Mouse (Mus musculus) CD4-positive, CD25-positive, alpha-beta regulatory T cell, adult 4 months (primary cell): ENCODE measurements around the gene Rps6. TPM values are rescaled to one million over a fixed set of nuclear protein-coding genes. Genes with fewer than 3 reads are reported as not detected.
"Not testable (repeated sequence)": the region's sequence is repeated elsewhere in the genome, so short reads cannot be mapped to it uniquely, and the experiment has no call there.

ENCODE experiments used
- ATAC-seq: one replicate; pipeline ENCODE4 v1.8.0; 2017
- polyA plus RNA-seq, 2 experiments: library from polyadenylated mRNA; unstranded; fragments of 100-300 nt; shearing (Covaris generic); gene quantifications; one replicate each; pipeline ENCODE4 v1.2.1; 2017

Rps6 gene
- polyA plus RNA-seq, 2 experiments from 2014 or later, result 2,328 to 3,093 TPM

DNA sequence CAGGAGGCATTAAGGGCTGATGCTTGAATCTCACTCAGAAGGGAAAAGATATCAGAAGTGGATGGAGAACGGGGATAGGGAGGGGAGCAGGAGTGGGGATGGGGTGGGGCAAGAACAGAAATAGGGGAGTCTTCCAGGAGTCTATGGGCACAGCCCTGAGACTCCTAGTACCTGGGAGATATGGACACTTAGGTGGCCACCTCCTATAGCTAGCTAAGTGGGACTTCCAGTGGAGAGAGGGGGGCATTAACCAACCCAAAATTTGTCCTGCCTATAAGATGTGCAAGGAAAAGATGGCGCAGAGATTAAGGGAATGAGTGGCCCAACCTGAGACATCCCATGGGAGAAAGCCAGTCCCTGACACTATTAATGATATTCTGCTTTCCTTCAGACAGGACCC is 5.9 kb downstream of the Rps6 start:
- ATAC-seq, result no peak

- ATAC-seq, result no peak
Observed at GRCm38 (mm10) chr4:86847246-86847645, 10.0 kb downstream of the Rps6 start.

DNA sequence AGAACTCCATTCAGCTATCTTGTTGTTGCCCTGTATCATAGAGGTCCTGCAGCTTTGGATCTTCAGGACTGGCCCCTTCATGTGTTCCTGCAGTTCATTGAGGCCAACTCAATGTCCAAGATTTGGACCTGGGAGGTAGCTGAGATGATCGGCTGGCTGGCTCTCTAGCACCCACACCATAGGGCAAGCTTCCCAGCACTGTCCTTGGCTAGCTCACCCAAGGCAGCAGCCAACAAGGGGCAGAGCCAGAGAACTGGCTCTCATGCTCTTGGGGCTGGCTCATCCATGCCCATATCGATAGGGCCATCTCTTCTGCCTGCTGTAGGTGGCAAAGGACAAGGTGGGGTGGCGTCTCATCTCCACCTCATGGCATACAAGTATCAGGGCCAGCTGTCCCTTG is 11.8 kb downstream of the Rps6 start:
- no peak for ATAC-seq

DNA sequence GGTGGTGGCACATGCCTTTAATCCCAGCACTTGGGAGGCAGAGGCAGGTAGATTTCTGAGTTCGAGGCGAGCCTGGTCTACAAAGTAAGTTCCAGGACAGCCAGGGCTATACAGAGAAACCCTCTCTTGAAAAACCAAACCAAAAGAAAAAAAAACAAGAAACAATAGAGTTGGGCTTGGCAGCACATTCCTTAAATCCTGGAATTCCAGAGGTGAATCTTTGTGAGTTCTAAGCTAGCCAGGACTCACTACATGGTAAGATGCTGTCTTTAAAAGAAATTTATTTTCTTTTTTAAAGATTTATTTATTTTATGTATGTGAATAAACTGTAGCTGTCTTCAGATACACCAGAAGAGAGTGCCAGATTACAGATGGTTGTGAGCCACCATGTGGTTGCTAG is 16.1 kb downstream of the Rps6 start:
- ATAC-seq, result not testable (repeated sequence)

DNA sequence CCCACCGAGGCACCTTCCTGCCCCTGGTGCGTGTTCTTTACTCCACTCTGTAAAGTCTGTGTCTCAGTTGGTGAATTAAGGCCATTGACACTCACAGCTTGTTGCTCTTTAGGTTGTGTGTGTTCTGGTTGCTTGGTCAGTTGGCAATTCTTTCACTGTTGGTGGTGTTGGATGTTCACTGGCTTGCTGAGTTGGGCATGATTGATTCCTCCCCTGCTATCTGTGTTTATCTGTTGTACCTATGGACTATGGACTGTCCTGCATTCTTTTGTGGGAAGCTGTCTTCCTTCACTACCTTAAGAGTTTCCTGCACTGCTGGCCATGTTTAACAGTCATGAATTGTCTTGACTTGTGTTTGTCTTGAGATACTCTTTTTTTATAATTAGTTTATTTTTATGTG is 25.3 kb downstream of the Rps6 start:
- no peak for ATAC-seq

GRCm38 (mm10) chr4:86825143-86825542 is 32.1 kb downstream of the Rps6 start:
- no peak for ATAC-seq

DNA sequence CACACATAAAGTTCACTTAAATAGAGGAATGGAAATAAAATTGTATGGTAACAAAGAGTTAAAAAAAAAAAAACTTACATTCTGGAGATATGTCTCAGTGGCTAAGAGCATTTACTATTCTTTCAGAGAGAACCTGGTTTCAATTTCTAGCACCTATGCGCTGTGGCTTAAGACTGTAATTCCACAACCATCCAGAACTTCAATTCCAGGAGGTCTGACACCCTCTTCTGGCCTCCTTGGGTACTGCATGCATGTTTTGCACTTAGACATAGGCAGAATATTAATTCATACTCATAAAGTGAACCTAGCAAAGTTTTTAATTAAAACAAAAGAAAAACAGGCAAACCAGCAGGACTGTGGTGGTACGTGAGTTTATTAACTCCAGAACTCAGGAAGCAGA is 34.0 kb downstream of the Rps6 start:
- ATAC-seq, result peak; percentile 91

DNA sequence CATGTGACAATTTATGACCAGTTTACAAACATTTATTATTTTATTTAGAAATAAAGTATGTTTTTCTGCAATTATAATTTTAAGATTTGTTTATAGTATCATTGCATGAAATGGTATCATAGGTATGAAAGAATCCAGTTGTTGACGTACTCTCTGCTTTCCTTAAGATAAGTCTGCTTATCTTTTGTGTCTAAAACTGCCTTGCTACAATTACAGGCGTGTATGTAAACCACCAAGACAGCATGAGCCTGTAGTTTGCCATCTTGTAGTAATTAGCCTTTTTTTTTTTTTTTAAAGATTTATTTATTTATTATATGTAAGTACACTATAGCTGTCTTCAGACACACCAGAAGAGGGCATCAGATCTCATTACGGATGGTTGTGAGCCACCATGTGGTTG is 42.4 kb downstream of the Rps6 start:
- ATAC-seq, result no peak

GRCm38 (mm10) chr4:86810604-86811003 is 46.6 kb downstream of the Rps6 start:
- ATAC-seq, result no peak

Other genes starting within 250 kb of the Rps6 start
- gene Haus6, start 245.4 kb downstream of the Rps6 start, polyA plus RNA-seq, result 10 to 100 TPM; 13.0 to 19.2 TPM
- gene Plin2, start 187.4 kb downstream of the Rps6 start, polyA plus RNA-seq, result 10 to 100 TPM; 29.0 to 29.7 TPM
- 1 to 10 TPM; 5.3 to 6.0 TPM for gene Dennd4c, start 108.9 kb downstream of the Rps6 start, polyA plus RNA-seq
- gene Acer2, start 17.0 kb upstream of the Rps6 start, polyA plus RNA-seq, result 10 to 100 TPM in 1 of 2 experiments, 1 to 10 TPM in 1; 5.9 to 10.8 TPM